Mouse (Mus musculus): ENCODE measurements around the gene Dnttip2.
"Not testable (repeated sequence)": the region's sequence is repeated elsewhere in the genome, so short reads cannot be mapped to it uniquely, and the experiment has no call there.

The Dnttip2 gene

GRCm38 (mm10) chr3:122274241-122275024 is at the start of gene Dnttip2:
TSS of gene Dnttip2 (plus strand) at chr3:122274388.
- peak; percentile 97 for DNase-seq (ENCODE audit: extremely low read depth, low read depth)

GRCm38 (mm10) chr3:122226972-122227371 is 47.2 kb upstream of the Dnttip2 start:
- DNase-seq (ENCODE audit: extremely low read depth, low read depth): not testable (repeated sequence)

- DNase-seq (ENCODE audit: extremely low read depth, low read depth): no peak
Measured at GRCm38 (mm10) chr3:122235772-122236171, 38.4 kb upstream of the Dnttip2 start.

- DNase-seq (ENCODE audit: extremely low read depth, low read depth): no peak
Measured at GRCm38 (mm10) chr3:122242876-122243275, 31.3 kb upstream of the Dnttip2 start.

- peak; percentile 26 for DNase-seq (ENCODE audit: extremely low read depth, low read depth)
Measured at GRCm38 (mm10) chr3:122243416-122244167, 30.6 kb upstream of the Dnttip2 start.

- DNase-seq (ENCODE audit: extremely low read depth, low read depth): peak; percentile 35
Measured at GRCm38 (mm10) chr3:122244759-122245158, 29.4 kb upstream of the Dnttip2 start.

- peak; percentile 88 for DNase-seq (ENCODE audit: extremely low read depth, low read depth)
Measured at GRCm38 (mm10) chr3:122245215-122245877, 28.8 kb upstream of the Dnttip2 start, which contains the start of gene Gclm. TSS of gene Gclm (plus strand) at chr3:122245557.

GRCm38 (mm10) chr3:122245878-122246332 is 28.3 kb upstream of the Dnttip2 start:
- DNase-seq (ENCODE audit: extremely low read depth, low read depth): no peak

GRCm38 (mm10) chr3:122246406-122246805 is 27.8 kb upstream of the Dnttip2 start:
- peak; percentile 26 for DNase-seq (ENCODE audit: extremely low read depth, low read depth)

GRCm38 (mm10) chr3:122246986-122247767 is 27.0 kb upstream of the Dnttip2 start:
- DNase-seq (ENCODE audit: extremely low read depth, low read depth): peak; percentile 68

- peak; percentile 75 for DNase-seq (ENCODE audit: extremely low read depth, low read depth)
Measured at GRCm38 (mm10) chr3:122247768-122248100, 26.5 kb upstream of the Dnttip2 start.

GRCm38 (mm10) chr3:122252466-122253253 is 21.5 kb upstream of the Dnttip2 start:
- no peak for DNase-seq (ENCODE audit: extremely low read depth, low read depth)

- DNase-seq (ENCODE audit: extremely low read depth, low read depth): not testable (repeated sequence)
Measured at GRCm38 (mm10) chr3:122254050-122254449, 20.1 kb upstream of the Dnttip2 start.

GRCm38 (mm10) chr3:122269986-122270385 is 4.2 kb upstream of the Dnttip2 start:
- DNase-seq (ENCODE audit: extremely low read depth, low read depth): no peak

- not testable (repeated sequence) for DNase-seq (ENCODE audit: extremely low read depth, low read depth)
Measured at GRCm38 (mm10) chr3:122272565-122272964, 1.6 kb upstream of the Dnttip2 start.

- no peak for DNase-seq (ENCODE audit: extremely low read depth, low read depth)
Measured at GRCm38 (mm10) chr3:122273407-122274240, 564 bp upstream of the Dnttip2 start.

GRCm38 (mm10) chr3:122275111-122275510 is 923 bp downstream of the Dnttip2 start:
- DNase-seq (ENCODE audit: extremely low read depth, low read depth): no peak

- no peak for DNase-seq (ENCODE audit: extremely low read depth, low read depth)
Measured at GRCm38 (mm10) chr3:122287195-122287594, 13.0 kb downstream of the Dnttip2 start.

GRCm38 (mm10) chr3:122288613-122289195 is 14.5 kb downstream of the Dnttip2 start:
- DNase-seq (ENCODE audit: extremely low read depth, low read depth): no peak
